Mouse (Mus musculus) olfactory bulb, adult 2 months (tissue): ENCODE results near the gene Tmem161b.

Source experiments
- CTCF ChIP-seq: fragments of 200-500 bp; IDR thresholded peaks from 2 replicates; pipeline ENCODE4 v1.5.1; 2012; ENCODE audit warnings: low read depth, mild to moderate bottlenecking, low read length, moderate library complexity; ENCODE audit not compliant: insufficient read depth
- POLR2A ChIP-seq: fragments of 200-500 bp; IDR thresholded peaks from 2 replicates; pipeline ENCODE4 v1.6.1; 2012; ENCODE audit warnings: mild to moderate bottlenecking, low read depth, low read length, moderate library complexity; ENCODE audit not compliant: insufficient read depth

GRCm38 (mm10) chr13:84192723-84193122 lies 29.4 kb upstream of the Tmem161b start:
- TF ChIP-seq CTCF (no peak), POLR2A (no peak)
